Mouse (Mus musculus) kidney, adult 18-20 months (tissue): ENCODE measurements around the gene Tfb2m.
A peak's percentile ranks its signal among the peaks of the same experiment; 100 is the strongest.

Source experiments
- DNase-seq: peaks from one replicate; pipeline ENCODE4 v3.0.0; 2021

The Tfb2m gene

DNA sequence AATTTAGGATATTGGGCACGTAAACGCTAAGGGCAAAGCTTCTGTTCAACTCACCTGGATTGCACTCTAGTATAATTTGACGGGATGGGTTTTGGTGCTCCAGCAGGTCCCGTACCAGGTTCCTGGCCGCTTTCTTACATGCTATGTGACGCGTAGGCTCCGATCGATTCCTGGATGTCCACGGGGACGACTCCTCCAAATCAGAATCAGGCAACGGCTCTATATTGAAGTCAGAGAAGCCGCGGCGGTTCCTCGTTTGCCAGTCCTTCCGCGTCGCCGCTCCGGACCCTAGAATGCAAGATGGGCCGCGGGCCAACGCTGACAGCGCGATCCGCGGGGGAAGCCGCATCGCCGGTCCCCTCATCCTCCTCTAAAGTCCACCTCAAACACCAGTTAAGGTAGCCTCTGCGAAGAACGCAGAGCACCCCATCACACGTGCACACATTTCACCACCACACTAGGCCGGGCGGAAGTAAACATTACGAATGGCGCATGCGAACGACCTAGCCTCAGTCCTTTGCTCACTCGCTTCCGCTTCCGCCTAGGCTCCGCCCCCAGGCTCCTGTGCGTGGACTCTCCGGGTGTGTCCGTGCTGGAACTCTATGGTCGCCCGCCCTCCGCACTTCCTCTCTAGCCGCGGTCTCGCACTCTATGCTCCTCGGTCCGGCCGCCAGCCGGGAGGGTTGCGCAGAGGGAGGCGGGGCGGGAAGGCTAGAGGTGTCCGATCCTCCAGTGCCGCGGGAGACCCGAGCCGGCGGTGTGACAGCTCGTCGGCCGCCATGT lies at the start of gene Tfb2m, which contains the start of gene Cnst:
Tfb2m (minus strand) TSS at position 500 of the 783 bp plus-strand sequence.
Cnst (plus strand) TSS at position 603 of the 783 bp plus-strand sequence.
- peak; percentile 98 for DNase-seq

DNA sequence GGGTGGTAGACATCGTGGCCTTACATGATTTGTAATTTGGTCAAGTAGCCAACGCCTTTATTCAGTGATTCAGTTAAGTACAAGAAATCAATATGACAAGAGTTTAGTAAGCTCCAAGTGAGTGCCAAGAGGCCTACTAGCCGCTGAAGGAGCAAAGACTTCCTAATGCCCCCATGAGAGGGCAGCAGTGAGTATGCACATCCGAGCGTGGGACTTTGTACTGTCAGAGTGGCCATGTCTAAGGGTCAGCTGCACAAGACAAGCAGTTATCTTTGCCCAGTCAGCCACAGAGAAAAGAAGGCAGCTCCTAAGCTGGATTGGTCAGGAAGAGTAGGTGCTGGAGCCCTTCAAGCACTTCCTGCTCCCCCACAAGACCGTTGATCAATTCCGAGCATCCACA lies 46.9 kb upstream of the Tfb2m start:
- peak; percentile 45 for DNase-seq

DNA sequence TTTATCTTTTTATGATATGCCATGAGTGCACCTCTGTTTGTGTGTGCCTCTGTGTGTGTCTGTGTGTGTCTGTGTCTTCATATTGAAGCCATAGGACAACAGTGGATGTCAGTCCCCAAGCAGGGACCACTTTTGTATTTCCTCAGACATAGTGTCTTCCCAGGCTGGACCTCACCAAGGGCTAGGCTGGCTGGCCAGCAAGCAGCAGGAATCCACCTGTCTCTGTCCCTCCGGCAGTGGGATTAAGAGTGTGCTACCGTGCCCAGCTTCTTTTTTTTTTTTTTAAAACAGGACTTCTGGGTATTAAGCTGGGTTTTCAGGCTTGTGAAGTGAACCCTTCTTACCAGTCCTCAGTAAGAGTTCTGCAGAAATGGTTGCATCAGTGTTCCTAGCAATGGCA lies 46.1 kb upstream of the Tfb2m start:
- no peak for DNase-seq

DNA sequence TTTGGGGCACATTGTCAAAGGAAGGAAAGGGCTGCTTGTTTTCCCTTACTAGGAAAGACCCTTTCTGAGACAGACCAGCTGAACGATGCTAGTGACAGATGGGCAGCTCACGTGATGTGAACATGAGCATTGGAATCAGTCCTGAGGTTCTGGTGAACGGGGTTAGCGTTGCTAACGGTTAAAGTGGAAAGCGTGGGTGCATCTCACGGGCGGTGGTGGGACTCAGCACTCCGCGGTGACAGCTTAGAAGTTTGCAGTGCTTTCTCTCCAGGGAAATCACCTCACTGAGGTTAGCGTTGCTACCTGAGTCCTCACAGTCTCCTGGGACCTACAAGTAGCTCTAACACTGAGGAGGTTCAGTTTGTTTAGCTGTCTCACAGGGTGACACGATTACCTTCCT lies 45.6 kb upstream of the Tfb2m start:
- no peak for DNase-seq

DNA sequence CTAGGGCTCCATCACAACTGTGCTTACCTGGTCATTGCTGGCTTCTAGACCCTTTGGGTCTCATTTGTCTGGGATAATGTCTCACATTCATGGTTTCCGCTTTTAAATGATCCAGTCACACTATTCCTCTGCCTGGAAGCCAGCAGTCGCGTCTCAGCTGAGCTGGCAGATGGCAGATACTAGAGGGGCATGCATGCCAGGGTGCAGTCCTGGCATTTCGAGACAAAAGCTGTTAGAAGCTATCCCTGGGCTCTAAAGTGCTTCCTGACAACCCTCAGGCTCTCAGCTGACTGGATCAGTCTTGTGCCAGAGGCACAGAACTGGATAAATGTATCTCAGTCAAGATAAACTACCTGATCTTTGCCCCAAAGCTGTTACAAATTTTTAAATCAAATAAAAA lies 42.2 kb upstream of the Tfb2m start:
- no peak for DNase-seq

DNA sequence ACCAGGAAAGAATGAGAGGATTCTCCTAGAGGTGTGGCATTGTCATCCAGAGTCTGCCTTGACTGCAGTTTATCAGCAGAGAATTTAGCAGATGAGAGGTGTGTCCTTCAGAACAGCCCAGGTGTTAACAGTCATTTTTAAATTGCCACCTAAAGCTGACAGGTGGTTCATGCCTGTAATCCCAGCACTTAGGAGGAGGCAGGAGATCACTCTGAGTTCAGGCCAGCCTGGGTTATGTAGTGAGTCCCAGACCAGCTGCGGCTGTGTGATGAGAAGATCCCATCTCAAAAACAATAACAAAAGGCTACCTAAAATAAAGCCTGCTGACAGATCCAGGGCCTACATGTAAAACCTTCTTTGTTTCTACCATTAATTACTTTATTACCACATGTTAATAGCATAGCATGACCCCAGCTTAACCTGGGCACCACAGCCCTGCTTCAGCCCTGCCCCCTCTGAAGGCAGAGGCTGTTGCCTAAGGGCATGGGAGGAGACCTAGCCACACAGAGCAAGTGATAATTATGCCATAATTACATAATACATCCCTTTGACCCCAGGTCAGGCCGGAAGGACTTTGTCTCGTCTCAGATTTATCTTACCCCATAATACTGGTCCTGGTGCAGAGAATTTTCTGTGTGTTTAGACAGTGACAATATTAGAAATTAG lies 40.5 kb upstream of the Tfb2m start:
- no peak for DNase-seq

DNA sequence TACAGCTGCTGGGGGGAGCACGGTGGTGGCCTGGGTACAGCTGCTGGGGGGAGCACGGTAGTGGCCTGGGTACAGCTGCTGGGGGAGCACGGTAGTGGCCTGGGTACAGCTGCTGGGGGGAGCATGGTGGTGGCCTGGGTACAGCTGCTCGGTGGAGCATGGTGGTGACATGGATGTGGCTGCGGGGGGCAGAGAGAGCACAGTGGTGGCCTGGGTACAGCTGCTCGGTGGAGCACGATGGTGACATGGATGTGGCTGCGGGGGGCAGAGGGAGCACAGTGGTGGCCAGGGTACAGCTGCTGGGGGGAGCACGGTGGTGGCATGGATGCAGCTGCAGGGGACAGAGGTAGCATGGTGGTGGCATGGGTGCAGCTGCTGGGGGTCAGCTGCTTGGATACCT lies 39.6 kb upstream of the Tfb2m start:
- DNase-seq = no peak

DNA sequence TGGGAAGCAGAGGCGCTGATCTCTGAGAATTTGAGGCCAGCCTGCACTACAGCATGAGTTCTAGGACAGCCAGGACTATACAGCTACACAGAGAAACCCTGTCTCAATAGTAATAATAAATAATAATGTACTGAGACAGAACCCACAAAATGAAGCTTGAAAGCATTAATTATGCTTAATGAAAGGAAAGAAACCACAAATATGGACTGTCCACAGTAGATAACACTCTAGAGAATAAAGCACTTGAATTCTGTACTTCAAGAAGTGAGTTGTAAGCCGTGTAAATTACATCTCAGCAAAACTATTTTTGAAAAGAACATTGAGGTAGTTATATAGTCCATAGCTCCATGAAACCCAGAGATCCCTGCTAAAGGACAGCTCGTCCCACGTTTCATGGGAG lies 38.2 kb upstream of the Tfb2m start:
- DNase-seq = no peak

DNA sequence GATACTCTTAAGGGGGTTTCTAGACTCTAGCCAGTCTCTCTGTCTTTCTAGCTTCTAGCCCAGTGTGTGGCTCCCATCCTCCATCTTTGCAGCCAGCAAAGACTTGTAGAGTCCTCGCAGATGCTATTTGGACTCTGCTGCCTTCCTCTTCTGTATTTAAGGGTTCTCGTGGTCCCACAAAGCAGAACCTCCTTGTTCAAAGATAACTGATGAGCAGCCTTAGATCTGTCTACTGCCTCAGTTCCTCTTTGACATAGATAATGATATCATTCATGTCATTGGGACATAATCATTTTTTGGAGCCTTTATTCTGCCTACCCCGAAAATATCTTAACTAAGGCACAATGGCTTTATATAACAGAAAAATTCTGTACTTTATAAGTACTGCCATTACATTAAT lies 37.0 kb upstream of the Tfb2m start:
- DNase-seq = no peak

DNA sequence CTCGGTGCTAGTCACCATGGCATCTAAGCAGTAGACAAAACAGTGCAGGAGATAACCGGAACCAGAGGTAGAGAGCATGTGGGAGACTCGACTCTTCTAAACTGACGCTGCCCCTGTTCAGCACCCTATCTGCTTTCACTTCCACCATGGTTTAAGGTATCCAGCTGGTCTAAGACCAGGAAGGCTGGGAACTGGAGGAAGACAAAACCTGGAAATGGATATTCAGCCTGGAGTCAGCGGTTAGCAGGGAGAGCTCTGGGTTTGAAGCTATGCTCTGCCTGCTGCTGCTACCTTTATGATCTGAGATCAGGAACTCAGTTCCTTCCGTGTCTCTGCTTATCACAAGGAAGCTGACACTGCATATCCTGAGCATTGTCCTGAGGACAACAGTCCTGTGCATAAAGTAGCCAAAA lies 36.0 kb upstream of the Tfb2m start:
- peak; percentile 19 for DNase-seq

DNA sequence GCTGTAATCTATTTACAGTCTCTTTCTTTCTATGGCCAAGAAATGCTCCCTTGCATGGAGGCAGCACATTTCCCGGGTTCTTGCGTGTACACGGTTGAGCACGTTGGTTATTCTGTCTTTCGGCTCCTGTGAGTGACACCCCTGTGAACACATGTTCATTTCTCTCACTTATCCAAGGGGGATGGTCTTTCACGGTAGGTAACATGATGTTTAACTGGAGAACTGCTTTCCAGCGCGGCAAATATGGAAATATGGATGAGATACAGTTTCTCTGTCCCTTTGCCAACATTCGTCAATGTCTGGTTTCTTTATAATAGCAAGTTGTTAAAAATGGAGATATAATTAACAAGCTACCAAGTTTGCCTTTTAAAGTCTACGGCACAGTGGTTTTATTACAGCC lies 35.4 kb upstream of the Tfb2m start:
- no peak for DNase-seq

DNA sequence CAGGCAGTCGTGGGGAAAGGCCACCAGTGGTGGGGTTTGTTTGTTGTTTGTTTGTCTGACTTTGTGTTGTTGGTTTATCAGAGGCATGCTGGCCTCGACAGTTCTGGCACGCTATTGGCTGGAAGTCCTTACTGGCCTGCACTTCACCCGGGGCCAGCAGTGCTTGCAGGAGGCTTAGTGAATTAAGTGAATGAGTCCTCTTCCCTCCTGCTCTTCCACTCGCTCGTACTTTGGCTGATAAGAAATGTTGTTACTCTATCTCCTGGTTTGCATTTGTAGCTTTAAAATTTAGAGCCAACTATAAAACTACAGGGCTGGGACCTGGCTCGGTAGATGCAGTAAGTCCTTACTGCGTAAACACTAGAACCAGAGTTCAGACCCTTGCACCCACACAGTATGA lies 34.1 kb upstream of the Tfb2m start:
- DNase-seq = no peak

DNA sequence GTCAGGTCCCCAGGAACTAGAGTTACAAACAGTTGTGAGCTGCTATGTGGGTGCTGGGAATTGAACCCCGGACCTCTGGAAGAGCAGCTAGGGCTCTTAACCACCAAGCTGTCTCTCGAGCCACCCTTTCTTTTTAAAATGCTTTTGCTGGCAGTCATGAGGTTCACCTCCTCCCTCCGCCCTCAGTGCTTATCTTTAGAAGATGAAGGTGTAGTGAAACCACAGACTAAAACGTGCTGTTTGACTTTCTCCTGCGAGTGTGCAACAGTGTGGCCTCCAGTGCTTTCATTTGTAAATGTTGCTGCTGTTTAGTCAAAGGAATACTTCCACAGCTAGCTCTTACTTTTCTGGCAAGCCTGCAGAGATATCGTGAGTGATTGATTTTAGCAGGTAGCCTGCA lies 32.6 kb upstream of the Tfb2m start:
- no peak for DNase-seq

DNA sequence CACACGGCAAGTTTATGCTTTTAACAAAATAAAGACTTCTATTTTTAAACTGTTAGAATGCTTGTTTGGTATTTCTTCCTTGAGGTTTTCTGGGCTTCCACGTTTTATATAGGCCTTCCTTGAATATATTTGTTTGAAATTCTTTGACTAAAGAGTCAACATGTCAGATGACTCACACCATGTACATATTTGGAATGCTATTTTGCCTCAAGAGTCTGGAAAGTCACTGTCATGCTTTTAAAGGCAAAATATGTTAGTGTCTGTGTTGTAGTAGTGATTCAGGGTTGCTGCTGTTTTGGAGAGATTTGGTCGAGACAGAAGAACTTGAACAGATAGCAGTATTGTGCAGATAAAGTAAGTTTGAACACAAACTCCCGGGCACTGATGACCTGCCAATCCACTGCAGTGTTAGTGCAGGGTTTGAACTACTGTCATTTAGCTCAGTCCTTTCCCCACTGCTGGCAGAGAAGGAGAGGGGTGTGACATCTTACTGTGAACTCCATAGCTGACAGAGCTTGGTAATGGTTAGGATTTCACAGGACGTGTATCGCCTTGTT lies 27.7 kb upstream of the Tfb2m start:
- no peak for DNase-seq

DNA sequence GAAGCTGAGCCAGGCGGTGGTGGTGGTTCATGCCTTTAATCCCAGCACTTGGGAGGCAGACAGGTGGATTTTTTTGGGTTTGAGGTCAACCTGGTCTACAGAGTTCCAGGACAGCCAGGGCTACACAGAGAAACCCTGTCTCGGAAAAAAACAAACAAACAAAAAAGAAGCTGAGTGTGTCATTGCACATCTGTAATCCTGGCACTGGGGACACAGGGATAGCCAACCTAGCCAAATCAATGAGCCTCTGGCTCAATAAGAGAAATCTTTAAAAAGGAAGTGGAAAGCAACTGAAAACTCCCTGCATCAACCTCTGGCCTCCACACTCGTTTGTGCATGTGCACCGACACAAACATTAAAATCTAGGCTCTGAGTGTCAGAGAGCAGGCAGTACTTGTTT lies 25.6 kb upstream of the Tfb2m start:
- DNase-seq = no peak

DNA sequence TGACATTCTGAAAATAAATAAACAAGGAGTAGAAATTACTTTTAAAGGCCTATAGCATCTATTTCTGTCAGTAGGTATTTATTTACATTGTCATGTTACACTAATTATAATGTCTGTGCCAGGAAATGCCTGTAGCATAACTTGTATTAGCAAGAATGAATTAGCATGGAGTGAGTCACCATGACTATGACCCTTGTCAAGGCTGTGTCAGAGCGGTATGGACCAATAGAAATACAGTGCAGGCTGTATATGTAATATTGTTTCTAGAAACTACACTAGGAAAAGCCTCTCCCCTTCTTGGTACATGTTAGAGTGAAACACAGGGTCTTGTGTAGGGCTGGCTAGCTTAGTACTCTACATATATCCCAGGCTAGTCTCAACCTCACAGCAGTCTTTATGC lies 24.4 kb upstream of the Tfb2m start:
- no peak for DNase-seq

DNA sequence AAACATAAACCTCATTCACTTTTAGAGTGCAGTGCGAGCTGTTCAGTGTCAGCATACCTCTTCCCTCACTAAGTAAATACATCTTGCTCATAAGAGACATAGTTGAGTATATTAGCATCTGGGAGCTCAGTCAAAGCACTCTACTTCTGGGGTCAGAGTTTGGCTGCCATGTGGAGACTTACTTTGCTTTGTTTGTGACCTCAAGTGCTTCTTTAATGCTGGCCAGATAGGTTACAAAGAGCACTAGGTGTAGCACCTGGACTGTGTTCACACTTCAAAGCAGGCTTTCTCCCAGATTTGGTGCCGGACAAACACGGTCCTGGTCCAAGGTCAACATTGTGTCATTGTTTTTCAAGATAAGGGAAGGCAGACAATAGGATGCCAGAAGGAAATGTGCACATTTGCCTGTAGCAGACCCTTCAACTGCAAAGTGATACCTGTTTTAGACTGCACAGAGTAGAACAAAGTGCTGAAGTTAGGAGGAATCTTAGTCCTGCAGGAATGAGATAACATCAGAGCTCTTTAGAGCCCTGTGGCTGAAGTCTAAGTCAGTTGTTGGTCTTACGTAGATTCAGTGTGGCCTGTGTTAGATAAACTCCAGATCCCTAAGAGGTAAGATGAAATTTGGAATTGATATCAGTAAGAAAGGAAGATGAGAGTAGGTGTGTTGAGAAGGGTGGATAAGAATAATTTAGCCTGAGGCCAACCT lies 22.8 kb upstream of the Tfb2m start:
- no peak for DNase-seq

DNA sequence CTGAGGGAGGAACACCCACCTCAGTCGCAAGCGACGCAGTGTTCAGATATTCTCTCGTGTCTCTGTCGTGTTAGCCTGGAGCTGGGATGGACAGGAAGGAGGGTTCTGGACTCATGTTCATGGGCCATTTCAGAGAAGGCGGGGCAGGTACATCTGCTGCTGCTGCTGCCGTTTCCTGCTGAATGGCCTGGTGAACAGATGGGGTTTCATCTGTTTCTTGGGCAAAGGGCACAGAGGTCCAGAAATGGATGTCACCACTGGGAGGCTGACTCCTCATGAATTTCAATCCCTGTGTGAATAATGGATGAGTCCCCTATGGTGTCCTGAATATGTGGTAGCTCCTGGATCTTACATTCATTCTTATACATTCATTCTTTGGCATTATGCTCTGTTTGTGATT lies 21.5 kb upstream of the Tfb2m start:
- no peak for DNase-seq

DNA sequence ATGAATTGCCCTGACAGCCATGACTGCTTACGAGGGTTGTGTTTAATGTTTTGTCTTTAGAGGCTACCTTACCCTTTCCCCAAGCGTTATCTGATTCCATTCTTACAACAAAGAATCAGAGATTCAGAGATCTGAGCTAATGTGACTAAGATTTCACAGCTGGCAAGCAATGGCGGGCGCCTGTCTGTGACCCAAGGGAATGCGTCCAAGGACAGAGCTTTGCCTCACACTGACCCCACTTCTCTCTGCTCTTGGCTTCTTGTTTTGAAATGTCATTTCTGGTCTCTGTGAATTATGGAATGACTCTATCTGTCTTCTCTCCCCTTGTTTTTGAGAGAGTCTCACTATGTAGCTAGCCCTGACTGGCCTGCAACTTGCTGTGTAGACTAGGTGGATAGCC lies 17.9 kb upstream of the Tfb2m start:
- DNase-seq = no peak

DNA sequence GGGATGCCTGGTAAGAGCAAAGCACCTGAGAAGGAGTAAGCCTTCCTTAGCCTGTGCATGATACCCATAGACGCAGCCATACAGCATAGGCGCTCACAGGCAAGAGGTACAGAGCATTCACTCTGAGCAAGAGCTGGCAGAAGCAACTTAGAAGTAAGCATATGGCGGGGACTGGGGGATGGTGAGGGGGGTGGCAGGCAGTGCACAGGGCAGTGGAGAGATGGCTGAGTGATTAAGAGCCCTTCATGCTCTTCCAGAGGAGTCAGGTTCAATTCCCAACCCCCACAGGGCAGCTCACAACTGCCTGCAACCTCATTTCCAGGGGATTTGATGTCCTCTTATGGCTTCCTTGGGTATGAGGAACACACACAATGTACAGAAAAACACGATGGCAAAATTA lies 17.1 kb upstream of the Tfb2m start:
- no peak for DNase-seq

DNA sequence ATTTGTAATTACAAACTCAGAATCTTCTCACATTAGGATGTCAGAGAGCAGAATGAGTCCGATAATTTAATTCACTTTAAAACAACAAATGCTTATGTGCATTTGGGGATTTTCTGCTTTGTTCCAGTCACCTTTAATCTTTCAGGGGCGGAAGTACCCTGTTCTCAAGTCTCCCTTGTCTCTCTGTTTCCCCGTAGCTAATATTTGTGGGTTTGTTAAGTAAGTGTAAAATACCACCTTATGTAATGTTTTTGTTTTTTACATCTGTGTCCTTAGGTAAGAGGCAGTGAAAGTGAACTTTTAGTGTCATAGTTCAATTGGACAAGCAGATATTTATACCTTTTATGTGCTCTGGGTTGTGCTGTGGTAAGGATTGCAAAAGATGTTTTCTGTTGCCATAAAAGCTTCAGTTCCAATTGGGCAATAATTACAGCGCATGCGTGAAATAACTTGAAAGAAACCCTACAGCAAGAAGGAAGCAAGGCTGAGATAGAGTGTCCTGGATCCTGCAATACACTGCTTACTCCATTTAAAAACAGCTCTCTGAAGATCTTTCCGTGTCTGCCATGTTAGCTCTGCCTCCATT lies 14.9 kb upstream of the Tfb2m start:
- DNase-seq = no peak

DNA sequence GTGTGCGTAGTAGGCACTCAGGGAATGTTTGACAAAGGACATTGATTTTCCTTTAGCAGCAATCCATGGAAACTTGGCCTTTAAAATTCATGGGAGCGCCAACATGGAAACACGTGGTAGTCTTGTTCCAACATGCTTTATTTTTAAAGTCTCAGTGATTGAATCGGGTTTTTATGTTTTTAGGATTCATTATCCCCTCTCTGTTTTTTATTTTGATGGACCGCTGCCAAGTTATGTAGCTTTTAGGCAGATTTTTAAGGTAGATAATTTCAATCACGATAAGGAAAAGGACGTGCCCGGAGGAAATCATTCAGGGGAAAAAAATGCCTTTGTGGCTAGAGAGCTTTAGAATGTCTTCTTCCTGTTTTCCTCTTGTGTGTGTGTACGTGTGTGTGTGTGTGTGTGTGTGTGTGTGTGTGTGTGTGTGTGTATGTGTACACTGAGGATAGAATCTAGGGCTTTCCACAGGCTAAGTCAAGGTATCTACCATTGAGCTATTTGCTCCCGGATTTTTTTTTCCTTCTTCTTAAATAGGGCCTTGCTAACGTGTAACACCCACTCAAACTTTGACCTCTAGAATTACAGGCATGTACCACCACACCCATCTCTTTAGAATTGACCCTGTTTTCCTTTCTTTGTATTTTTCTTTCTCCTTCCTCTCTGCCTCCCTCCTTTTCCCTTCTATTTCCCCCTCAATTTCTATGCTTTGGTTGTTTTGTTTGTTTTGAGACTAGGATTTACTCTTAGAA lies 13.6 kb upstream of the Tfb2m start:
- no peak for DNase-seq

DNA sequence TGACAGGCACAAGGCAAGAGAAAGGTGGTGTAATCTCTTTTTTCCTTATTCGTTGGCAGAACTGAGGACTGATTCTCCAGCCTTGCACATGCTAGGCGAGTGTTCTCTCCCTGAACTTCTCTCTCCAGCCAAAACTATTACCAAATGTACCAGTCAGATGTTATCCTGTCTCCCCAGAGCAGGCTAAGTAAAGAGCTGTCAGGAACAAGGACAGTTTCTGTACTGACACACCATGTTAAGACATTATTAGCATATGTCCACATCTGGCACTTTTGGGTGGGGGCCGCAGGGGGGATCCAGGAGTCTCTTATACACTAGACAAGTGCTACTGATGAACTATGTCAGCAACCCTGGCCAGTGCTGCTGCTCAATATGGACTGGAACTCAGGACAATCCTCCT lies 10.9 kb upstream of the Tfb2m start:
- no peak for DNase-seq
